Mouse (Mus musculus): ENCODE results near the gene Cyfip2. TPM values are rescaled to one million over a fixed set of nuclear protein-coding genes. Genes with fewer than 3 reads are reported as not detected.
"Not testable (repeated sequence)": the region's sequence is repeated elsewhere in the genome, so short reads cannot be mapped to it uniquely, and the experiment has no call there.

The Cyfip2 gene
- total RNA-seq, 4 experiments from 2014 or later, result 63.9 to 70.3 (median 66.7) TPM

DNA sequence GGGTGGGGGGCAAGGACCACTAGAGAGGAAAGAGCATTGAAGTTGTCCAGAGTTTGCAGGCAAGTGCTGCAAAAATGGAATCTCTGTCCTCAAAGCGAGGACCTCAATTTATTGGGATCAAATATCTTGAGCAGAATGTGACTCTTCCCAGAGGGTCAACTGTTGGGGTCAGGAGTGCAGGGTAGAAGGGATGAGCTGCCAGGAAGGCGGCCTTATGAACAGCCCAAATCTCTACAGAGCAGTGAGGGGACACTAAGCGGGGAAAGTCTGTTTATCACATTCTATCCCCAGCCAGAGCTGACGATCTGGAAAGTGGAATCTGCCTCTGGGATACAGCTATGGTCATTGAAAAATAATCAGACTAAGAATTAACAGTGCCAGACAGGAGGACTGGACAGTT, 118.5 kb downstream of the Cyfip2 start:
- DNase-seq (ENCODE audit: low spot score), result no peak

DNA sequence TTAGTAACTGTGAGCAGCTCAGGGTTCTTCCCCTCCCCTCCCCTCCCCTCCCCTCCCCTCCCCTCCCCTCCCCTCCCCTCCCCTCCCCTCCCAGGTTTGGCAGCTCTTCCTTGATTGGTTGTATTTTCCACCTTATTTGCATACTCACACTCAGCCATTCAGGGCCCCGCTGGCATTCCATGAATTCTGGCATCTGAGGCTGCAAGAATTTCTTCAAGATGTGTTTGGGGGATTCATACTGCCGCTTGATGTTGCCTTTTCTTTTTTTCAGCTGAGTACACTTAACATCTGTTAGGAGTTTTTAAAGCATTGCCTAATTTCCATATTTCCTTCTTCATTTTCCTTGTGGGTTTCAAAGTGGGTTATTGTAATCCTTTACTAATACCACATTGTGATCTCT, 124.4 kb downstream of the Cyfip2 start:
- no peak for DNase-seq (ENCODE audit: low spot score)

DNA sequence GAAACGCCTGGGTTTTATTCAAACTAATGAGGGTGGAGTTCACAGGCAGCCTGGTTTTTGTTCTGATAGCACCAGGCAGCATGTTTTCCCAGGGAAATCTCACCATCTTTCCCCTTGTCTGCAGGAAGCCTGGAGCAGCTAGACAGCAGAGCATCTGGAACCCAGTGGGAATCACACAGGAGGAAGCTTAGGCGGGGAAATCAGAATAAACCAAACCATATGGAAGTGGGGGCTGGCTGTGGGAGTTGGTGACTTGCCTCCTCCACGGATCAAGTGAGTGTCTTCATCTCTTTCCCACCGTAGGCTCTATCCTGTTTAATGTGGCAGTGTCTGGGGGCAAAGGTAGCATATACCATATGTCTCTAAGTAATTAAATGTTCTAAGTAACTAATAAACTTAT, 127.2 kb downstream of the Cyfip2 start:
- no peak for DNase-seq (ENCODE audit: low spot score)

DNA sequence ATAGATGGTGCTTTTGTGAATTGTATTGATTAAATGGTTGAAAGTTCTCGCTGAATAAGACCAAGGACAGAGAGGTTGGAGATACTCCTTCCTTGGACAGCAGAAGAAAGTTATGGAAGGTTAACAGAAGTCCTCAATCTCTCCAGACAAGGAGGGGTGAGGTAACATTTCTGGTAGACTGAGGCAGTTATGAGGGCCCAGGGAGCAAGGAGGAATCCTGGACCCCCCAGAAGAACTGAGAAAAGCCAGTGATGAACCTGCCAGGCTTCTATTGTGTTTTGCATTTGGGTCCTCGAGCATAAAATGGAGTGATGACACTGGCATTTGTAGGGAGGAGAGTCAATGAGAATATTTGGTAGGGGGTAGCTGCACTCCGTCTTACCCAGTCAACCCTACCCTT, 127.7 kb downstream of the Cyfip2 start:
- no peak for DNase-seq (ENCODE audit: low spot score)

DNA sequence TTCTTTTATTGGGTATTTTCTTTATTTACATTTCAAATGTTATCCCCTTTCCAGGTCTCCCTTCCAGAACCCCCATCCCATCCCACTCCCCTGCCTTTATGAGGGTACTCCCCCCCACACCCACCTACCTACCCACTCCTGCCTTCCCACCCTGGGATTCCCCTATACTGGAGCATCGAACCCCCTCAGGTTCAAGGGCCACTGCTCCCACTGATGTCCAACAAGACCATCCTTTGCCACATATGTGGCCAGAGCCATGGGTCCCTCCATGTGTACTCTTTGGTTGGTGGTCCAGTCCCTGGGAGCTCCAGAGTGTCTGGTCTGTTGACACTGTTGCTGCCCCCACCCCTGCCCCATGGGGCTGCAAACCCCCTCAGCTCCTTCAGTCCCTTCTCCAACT, 130.6 kb downstream of the Cyfip2 start:
- not testable (repeated sequence) for DNase-seq (ENCODE audit: low spot score)

DNA sequence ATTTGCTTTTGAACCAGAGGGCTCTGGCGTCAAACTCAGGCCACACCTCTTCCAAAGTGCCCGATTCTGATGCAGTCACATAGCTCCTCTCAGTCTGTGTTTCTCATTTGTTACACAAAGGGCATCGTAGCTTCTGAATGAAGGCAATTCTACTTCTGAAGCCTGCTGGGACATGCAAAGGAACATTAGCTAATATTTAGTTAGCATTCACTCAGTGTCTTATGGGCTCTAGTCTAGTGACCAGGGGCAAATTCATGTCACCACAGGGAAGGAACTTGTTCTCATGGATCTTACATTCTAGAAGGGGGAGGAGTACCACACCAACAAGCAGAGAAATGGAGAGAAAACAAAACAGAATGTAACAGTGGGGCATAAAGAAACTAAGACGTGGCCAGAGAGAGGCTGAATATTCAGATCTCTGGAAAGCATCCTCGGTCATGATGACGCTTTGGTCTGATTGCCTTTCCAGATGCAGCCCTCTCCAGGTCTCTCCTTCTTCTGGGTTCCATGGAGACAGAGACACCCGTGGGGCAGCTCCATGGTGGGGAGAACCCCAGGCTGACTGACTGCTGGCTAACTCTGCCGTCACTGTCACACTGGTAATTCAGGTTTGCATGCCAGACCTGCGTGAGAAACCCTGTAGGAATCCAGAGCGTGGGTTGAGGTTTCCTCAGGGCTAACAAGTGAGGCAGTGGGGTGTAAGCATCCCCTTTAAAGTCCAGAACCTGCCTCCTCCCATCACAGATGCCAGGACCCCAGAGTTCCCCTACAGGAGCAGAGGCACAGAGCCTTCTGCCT, 135.2 kb downstream of the Cyfip2 start:
- DNase-seq (ENCODE audit: low spot score), result no peak

DNA sequence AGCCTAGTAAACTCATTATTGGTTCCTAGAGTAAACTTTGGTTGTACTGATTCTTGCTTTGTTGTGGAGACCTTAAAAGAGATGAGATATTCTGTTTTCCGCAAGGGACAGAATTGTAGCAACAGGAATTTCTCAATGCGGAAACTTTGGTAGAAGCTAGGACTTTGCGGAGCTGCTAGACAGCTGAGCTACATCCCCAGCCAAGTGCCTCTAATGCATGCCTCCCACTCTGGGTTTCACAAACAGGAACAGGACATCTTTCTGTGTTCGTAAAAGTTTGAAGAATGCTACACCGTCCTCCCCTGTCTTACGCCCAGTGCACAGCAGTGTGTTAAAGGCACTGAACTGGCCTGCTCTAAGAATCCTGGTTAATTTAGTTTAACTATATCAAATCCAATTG, 136.5 kb downstream of the Cyfip2 start:
- no peak for DNase-seq (ENCODE audit: low spot score)

DNA sequence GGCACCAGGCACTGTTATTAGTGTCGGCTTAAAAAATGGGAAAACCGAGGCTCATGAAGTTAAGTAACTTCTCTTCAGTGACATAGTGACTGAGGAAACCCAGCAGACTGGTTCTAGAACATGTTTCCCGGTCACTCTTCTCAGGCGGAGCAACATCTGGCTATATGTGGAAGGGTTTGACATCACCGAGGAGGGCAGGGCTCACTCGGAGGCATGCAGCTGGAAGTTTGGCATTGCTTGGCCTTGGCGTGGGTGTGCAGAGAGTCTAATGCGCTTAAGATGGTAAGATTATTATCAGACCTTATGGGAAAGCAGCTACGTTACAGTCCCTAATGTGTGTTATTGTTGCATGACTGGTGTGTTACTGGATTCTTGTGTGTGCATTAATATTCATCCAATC, 140.5 kb downstream of the Cyfip2 start:
- no peak for DNase-seq (ENCODE audit: low spot score)

DNA sequence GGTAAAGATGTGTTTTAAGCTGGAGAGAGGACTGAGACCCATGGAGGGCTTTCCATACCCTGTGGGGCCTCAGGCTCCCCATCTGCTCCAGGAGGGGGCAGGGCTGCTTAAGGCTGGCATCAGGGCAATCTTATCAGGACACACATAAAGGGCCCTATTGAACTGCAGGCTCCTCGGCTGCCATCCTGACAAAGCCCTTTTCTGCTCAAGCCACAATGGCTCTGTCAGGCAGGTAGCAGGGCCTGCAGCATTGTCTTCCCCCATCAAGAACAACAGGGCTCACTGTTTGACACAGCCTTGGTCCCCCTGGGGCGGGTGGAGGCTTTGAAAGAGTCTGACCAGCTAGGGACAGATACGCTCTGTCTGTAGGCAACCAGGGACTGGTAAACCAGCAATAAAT, 142.8 kb downstream of the Cyfip2 start:
- no peak for DNase-seq (ENCODE audit: low spot score)

DNA sequence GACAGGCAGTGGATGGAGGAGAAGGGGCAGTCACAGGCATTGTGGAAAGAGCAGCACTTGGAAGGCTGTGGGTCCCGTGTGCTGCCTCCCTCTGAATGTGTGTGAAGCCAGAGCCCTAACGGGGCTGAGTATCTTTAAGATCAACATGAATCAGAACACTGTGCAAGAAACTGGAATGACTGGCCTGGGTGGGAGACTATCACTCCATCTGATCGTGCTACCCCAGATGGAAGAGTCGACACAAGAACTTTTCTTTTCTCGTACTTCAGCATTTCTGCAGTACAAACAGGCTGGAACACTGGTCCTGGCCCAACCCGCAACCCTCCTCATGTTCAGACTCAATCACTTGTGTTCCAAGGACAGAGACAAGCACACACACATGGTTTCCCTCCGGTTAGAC, 144.2 kb downstream of the Cyfip2 start:
- no peak for DNase-seq (ENCODE audit: low spot score)

DNA sequence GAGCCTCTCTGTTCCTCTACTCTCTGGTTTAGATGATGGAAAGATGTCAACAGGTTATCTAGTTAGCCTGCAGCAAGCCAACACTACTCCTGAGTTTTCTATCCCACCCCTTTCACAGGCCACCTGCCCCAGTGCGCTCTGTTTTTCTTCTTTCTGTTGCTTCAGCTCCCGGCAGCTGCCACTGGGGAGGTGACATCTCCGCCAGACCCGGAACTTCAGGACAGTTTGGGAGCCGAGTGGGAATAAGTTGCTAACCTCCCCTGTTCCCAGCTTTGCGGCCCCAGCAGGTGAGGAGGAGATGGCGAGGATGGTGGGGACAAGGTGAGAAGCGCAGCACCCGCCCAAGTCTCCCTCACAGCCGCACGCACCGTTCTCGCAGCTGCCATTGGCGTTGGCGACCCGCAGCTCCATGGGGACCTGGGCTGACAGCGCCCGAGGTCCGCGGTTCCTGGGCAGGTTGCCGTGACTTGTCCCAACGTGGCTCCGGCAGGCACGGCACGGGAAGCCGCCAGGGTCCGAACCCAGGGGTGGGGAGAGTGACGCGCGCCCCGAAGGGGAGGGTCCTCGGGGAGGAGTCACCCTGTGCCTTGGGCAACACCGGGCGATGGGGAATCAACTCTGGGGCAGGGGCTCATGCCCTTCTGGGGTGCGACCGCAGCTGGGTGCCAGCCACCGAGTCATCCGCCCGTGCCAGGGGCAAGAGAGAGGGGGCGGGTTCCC, 146.6 kb downstream of the Cyfip2 start, which contains the start of gene Nipal4:
Gene Nipal4 (minus strand): TSS at position 643 of the 720 bp plus-strand sequence.
- DNase-seq (ENCODE audit: low spot score), result no peak

DNA sequence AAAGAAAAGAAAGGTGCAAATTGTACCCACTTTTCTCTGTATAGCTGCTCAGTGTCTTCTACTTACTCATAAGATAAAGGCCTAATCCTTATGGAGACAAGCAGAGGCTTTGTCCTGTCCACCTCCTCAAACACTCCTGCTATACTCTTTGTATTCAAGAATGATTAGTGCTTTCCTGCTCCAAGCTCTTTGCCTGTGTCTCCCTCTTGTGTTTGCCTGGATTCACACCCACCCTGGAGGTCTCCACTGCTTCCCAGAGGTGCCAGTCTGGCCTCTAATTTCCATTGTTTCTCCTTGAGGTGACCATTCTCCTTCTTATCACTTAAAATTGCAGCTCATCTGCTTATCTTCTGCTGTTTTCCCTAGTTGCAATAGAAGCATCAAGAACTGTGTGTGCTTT, 155.2 kb downstream of the Cyfip2 start:
- no peak for DNase-seq (ENCODE audit: low spot score)

DNA sequence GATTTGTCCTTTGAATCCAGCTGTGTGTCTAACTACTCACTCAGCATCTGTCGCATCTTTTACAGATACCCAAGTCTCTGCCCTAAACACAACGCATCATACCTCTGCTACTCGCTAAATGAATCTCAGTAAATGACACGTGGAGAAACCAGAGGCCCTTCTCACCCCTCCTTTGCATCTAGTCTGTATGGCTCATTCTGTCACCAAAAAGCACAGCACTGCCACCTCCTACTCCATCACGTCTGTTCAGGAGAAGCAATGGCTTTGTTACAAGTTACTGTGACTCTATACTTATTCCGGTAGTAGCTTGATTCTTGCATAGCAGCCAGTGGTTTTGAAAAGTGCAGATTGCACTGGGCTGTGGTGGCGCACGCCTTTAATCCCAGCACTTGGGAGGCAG, 155.7 kb downstream of the Cyfip2 start:
- no peak for DNase-seq (ENCODE audit: low spot score)

DNA sequence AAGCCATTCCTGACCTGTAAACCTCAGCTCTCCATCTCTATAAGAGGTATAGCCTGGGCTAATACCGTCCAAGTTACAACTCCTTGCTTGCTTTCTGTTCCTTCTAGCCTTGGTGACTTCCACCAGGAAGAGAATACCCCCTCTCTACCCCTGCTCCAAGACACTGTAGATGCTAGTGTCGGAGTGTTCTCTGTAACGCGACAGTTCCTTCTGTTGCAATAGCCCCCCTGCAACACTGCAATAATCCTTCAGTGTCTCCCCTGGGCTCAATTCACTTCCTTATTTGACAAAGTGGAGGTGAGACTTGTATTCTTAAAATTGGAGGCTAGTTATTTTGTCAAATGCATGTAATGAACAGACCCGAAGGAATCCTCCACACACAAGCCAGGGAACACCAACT, 166.0 kb downstream of the Cyfip2 start:
- DNase-seq (ENCODE audit: low spot score), result no peak

DNA sequence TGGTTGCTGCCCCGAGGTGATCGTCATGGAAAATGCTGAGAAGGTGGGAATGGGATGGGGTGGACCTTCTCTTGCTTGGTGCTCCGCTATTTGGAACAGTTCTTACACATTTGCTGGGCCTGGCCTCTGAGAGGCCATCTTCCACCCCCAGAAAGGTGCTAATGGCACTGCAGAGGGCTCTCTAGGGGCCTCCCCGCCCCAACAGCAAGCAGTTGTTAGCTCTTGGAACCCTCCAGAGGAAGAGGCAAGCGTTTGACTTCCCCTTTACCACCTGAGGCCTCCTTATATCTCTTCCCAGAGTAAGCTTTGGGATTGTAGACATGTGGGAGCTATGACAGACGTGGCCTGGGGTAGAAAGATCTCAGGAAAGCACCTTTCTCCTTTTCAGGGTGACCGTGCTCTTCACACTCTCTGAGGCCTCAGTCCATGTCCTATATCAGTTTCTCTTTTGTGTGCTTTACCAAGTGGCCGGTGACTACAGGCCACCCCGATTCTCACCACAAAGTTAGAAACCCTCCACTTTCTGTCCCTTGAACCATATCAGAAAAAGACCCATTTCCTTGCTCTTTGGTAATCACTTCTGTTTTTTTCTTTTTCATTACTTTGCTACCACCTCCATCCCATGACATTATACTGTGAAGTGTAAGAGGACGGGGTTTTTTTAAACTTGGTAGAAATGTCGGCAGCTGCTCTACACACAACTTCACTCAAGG, 167.3 kb downstream of the Cyfip2 start:
- no peak for DNase-seq (ENCODE audit: low spot score)

Small RNA genes lying within 50 kb of the gene (microRNA-seq; reads per million reads assigned to microRNA genes)
- not detected for gene Mir7239

Other genes with a start within 250 kb of the Cyfip2 start
- under 1 TPM in 1 of 4 experiments, not detected in 3; 0.08 TPM for gene Nipal4, start 146.4 kb downstream of the Cyfip2 start, total RNA-seq (2022)
- gene Fndc9, start 77.3 kb downstream of the Cyfip2 start, total RNA-seq (2022), result not detected
- gene Itk, start 76.7 kb upstream of the Cyfip2 start, total RNA-seq (2022), result under 1 TPM; 0.14 to 0.22 (median 0.17) TPM
- gene Fam71b, start 83.7 kb upstream of the Cyfip2 start, total RNA-seq (2022), result not detected
- gene Med7, start 124.1 kb upstream of the Cyfip2 start, total RNA-seq (2022), result 10 to 100 TPM; 15.5 to 23.2 (median 17.7) TPM
- under 1 TPM in 3 of 4 experiments, not detected in 1; 0.19 to 0.38 (median 0.30) TPM for gene Havcr2, start 142.1 kb upstream of the Cyfip2 start, total RNA-seq (2022)
- not detected for gene Gm12169, start 211.4 kb upstream of the Cyfip2 start, total RNA-seq (2022)

All from heart, adult 8-10 months (tissue).